Mouse (Mus musculus) MEL (cell line): ENCODE data around the gene Pacs1. TPM values are rescaled to one million over a fixed set of nuclear protein-coding genes. Genes with fewer than 3 reads are reported as not detected.
A peak's percentile ranks its signal among the peaks of the same experiment; 100 is the strongest.

Experiments
- DNase-seq: peaks from one replicate; pipeline ENCODE4 v3.0.0; 2011; ENCODE audit warnings: low read depth, low spot score
- H3K27ac ChIP-seq: 2 replicates; pipeline ENCODE4 v1.5.1; 2012; ENCODE audit warnings: low read depth, mild to moderate bottlenecking, control low read depth, low read length, moderate library complexity; ENCODE audit not compliant: control insufficient read depth
- H3K27me3 ChIP-seq, 2 experiments: fragments of 150-350 bp in 1 of 2; sonication (generic) in 1 of 2; 2 replicates each; pipeline ENCODE4 v1.6.1; 2012; ENCODE audit warnings: low read length in 2 of 2, mild to moderate bottlenecking in 2 of 2, improper control_type of control experiment in 1 of 2, moderate library complexity in 1 of 2; ENCODE audit not compliant: insufficient read depth in 2 of 2, control insufficient read depth in 1 of 2
- H3K36me3 ChIP-seq, 2 experiments: 2 replicates each; pipeline ENCODE4 v1.6.1; 2012 to 2014; ENCODE audit warnings: low read length in 2 of 2, improper control_type of control experiment in 1 of 2, inconsistent platforms in 1 of 2, mild to moderate bottlenecking in 1 of 2; ENCODE audit not compliant: insufficient read depth in 2 of 2, control insufficient read depth in 1 of 2
- H3K4me1 ChIP-seq, 2 experiments: fragments of 150-350 bp in 1 of 2; sonication (generic) in 1 of 2; 2 replicates each; pipeline ENCODE4 v1.6.1; 2012; ENCODE audit warnings: low read length in 2 of 2, improper control_type of control experiment in 1 of 2, mild to moderate bottlenecking in 1 of 2; ENCODE audit not compliant: insufficient read depth in 2 of 2, control insufficient read depth in 1 of 2
- H3K4me3 ChIP-seq, 2 experiments: fragments of 150-350 bp in 1 of 2; sonication (generic) in 1 of 2; 2 replicates each; pipeline ENCODE4 v1.5.1; 2012; ENCODE audit warnings: low read depth in 2 of 2, low read length in 2 of 2, mild to moderate bottlenecking in 2 of 2, moderate library complexity in 2 of 2, control low read depth in 1 of 2, improper control_type of control experiment in 1 of 2; ENCODE audit not compliant: control insufficient read depth in 1 of 2, insufficient read depth in 1 of 2
- H3K79me2 ChIP-seq: 2 replicates; pipeline ENCODE4 v1.6.1; 2012; ENCODE audit warnings: mild to moderate bottlenecking, low read length, moderate library complexity; ENCODE audit not compliant: control insufficient read depth, poor library complexity, insufficient read depth
- H3K9ac ChIP-seq: 2 replicates; pipeline ENCODE4 v1.6.1; 2012; ENCODE audit warnings: low read depth, mild to moderate bottlenecking, control low read depth, low read length, moderate library complexity; ENCODE audit not compliant: control insufficient read depth, poor library complexity, severe bottlenecking
- H3K9me3 ChIP-seq: fragments of 150-350 bp; sonication (generic); replicated peaks from 2 replicates; pipeline ENCODE4 v1.6.1; 2012; ENCODE audit warnings: mild to moderate bottlenecking, low read length, improper control_type of control experiment, moderate library complexity; ENCODE audit not compliant: insufficient read depth
- CHD2 ChIP-seq: IDR thresholded peaks from 2 replicates; pipeline ENCODE4 v1.6.1; 2011; ENCODE audit warnings: low read length, improper control_type of control experiment
- CTCF ChIP-seq, 3 experiments: IDR thresholded peaks in 2 of 3; conservative IDR thresholded peaks in 1 of 3; 2 replicates each; pipeline ENCODE4 v1.5.1; 2011 to 2012; ENCODE audit warnings: low read length in 3 of 3, low read depth in 2 of 3, mild to moderate bottlenecking in 2 of 3, improper control_type of control experiment in 1 of 3, inconsistent platforms in 1 of 3, mixed read lengths in 1 of 3, moderate library complexity in 1 of 3; ENCODE audit not compliant: control insufficient read depth in 1 of 3, insufficient read depth in 1 of 3, poor library complexity in 1 of 3, severe bottlenecking in 1 of 3
- E2F4 ChIP-seq: IDR thresholded peaks from 2 replicates; pipeline ENCODE4 v1.6.1; 2011; ENCODE audit warnings: low read depth, low read length, improper control_type of control experiment, borderline replicate concordance
- EP300 ChIP-seq, 2 experiments: IDR thresholded peaks; 2 replicates each; pipeline ENCODE4 v1.6.1; 2011; ENCODE audit warnings: improper control_type of control experiment in 2 of 2, low read length in 2 of 2, low read depth in 1 of 2, mild to moderate bottlenecking in 1 of 2
- ETS1 ChIP-seq: IDR thresholded peaks from 2 replicates; pipeline ENCODE4 v1.6.1; 2012; ENCODE audit warnings: low read depth, mild to moderate bottlenecking, inconsistent platforms, low read length, improper control_type of control experiment, moderate library complexity
- GABPA ChIP-seq: IDR thresholded peaks from 2 replicates; pipeline ENCODE4 v1.6.1; 2012; ENCODE audit warnings: low read depth, mild to moderate bottlenecking, inconsistent platforms, low read length, improper control_type of control experiment, moderate library complexity
- GATA1 ChIP-seq: IDR thresholded peaks from 2 replicates; pipeline ENCODE4 v1.6.1; 2011; ENCODE audit warnings: low read depth, low read length, improper control_type of control experiment
- HCFC1 ChIP-seq: IDR thresholded peaks from 2 replicates; pipeline ENCODE4 v1.6.1; 2012; ENCODE audit warnings: low read depth, mild to moderate bottlenecking, inconsistent platforms, low read length, improper control_type of control experiment, moderate library complexity
- JUND ChIP-seq: IDR thresholded peaks from 2 replicates; pipeline ENCODE4 v1.6.1; 2011; ENCODE audit warnings: low read depth, mild to moderate bottlenecking, improper control_type of control experiment, low read length
- KAT2A ChIP-seq: conservative IDR thresholded peaks from 2 replicates; pipeline ENCODE4 v1.6.1; 2012; ENCODE audit warnings: low read depth, low read length, improper control_type of control experiment, inconsistent platforms
- MAFK ChIP-seq: IDR thresholded peaks from 2 replicates; pipeline ENCODE4 v1.6.1; 2011; ENCODE audit warnings: low read depth, mild to moderate bottlenecking, low read length, improper control_type of control experiment, borderline replicate concordance
- MAX ChIP-seq: IDR thresholded peaks from 2 replicates; pipeline ENCODE4 v1.6.1; 2011; ENCODE audit warnings: low read length, improper control_type of control experiment
- MAZ ChIP-seq: IDR thresholded peaks from 2 replicates; pipeline ENCODE4 v1.6.1; 2012; ENCODE audit warnings: low read depth, mild to moderate bottlenecking, inconsistent platforms, low read length, improper control_type of control experiment
- MXI1 ChIP-seq: IDR thresholded peaks from 2 replicates; pipeline ENCODE4 v1.6.1; 2011; ENCODE audit warnings: mild to moderate bottlenecking, low read depth, low read length, improper control_type of control experiment
- MYC ChIP-seq: IDR thresholded peaks from 2 replicates; pipeline ENCODE4 v1.6.1; 2011; ENCODE audit warnings: low read depth, mild to moderate bottlenecking, low read length, improper control_type of control experiment, moderate library complexity
- NELFE ChIP-seq: IDR thresholded peaks from 2 replicates; pipeline ENCODE4 v1.6.1; 2011; ENCODE audit warnings: low read depth, low read length, improper control_type of control experiment
- NRF1 ChIP-seq: IDR thresholded peaks from 2 replicates; pipeline ENCODE4 v1.6.1; 2014; ENCODE audit warnings: low read depth, mild to moderate bottlenecking, inconsistent platforms, low read length, improper control_type of control experiment, moderate library complexity; ENCODE audit not compliant: poor library complexity, insufficient read depth, severe bottlenecking
- POLR2A ChIP-seq, 2 experiments: IDR thresholded peaks; 2 replicates each; pipeline ENCODE4 v1.6.1; 2011 to 2012; ENCODE audit warnings: low read length in 2 of 2, mild to moderate bottlenecking in 2 of 2, control low read depth in 1 of 2, improper control_type of control experiment in 1 of 2, low read depth in 1 of 2, moderate library complexity in 1 of 2; ENCODE audit not compliant: control insufficient read depth in 1 of 2, insufficient read depth in 1 of 2, poor library complexity in 1 of 2
- POLR2AphosphoS5 ChIP-seq: IDR thresholded peaks from 2 replicates; pipeline ENCODE4 v1.6.1; 2012; ENCODE audit warnings: low read depth, borderline replicate concordance, mild to moderate bottlenecking, inconsistent platforms, low read length, moderate library complexity, mixed read lengths
- RAD21 ChIP-seq: IDR thresholded peaks from 2 replicates; pipeline ENCODE4 v1.6.1; 2011; ENCODE audit warnings: mild to moderate bottlenecking, low read depth, low read length, improper control_type of control experiment
- SIN3A ChIP-seq: IDR thresholded peaks from 2 replicates; pipeline ENCODE4 v1.6.1; 2012; ENCODE audit warnings: low read length, improper control_type of control experiment, inconsistent platforms
- TAL1 ChIP-seq: IDR thresholded peaks from 2 replicates; pipeline ENCODE4 v1.6.1; 2012; ENCODE audit warnings: mild to moderate bottlenecking, inconsistent platforms, low read length, moderate library complexity, mixed read lengths
- TBP ChIP-seq: IDR thresholded peaks from 2 replicates; pipeline ENCODE4 v1.8.0; 2011; ENCODE audit warnings: low read depth, low read length, improper control_type of control experiment
- TCF12 ChIP-seq: IDR thresholded peaks from 2 replicates; pipeline ENCODE4 v1.6.1; 2014; ENCODE audit warnings: low read depth, mild to moderate bottlenecking, inconsistent platforms, low read length, improper control_type of control experiment, moderate library complexity
- UBTF ChIP-seq: IDR thresholded peaks from 2 replicates; pipeline ENCODE4 v1.6.1; 2012; ENCODE audit warnings: low read depth, mild to moderate bottlenecking, inconsistent platforms, low read length, improper control_type of control experiment, moderate library complexity, borderline replicate concordance; ENCODE audit not compliant: insufficient read depth
- USF2 ChIP-seq, 2 experiments: IDR thresholded peaks; 2 replicates each; pipeline ENCODE4 v1.6.1; 2011 to 2012; ENCODE audit warnings: improper control_type of control experiment in 2 of 2, low read length in 2 of 2, borderline replicate concordance in 1 of 2, inconsistent platforms in 1 of 2, low read depth in 1 of 2, mild to moderate bottlenecking in 1 of 2; ENCODE audit not compliant: insufficient read depth in 1 of 2
- ZKSCAN1 ChIP-seq: IDR thresholded peaks from 2 replicates; pipeline ENCODE4 v1.6.1; 2012; ENCODE audit warnings: low read depth, mild to moderate bottlenecking, inconsistent platforms, low read length, improper control_type of control experiment, moderate library complexity
- ZMIZ1 ChIP-seq: IDR thresholded peaks from 2 replicates; pipeline ENCODE4 v1.6.1; 2012; ENCODE audit warnings: low read depth, mild to moderate bottlenecking, inconsistent platforms, low read length, improper control_type of control experiment, moderate library complexity
- ZNF384 ChIP-seq: IDR thresholded peaks from 2 replicates; pipeline ENCODE4 v1.6.1; 2012; ENCODE audit warnings: low read depth, mild to moderate bottlenecking, inconsistent platforms, low read length, improper control_type of control experiment
- polyA plus RNA-seq, 2 experiments: library from polyadenylated mRNA; stranded (reverse) in 1 of 2; unstranded in 1 of 2; fragments of >175 nt in 1 of 2; fragments of >200 nt in 1 of 2; gene quantifications; 2 replicates each; pipeline versions ENCODE4 v1.2.1 to v1.2.4; 2012; ENCODE audit warnings: low replicate concordance in 2 of 2, low read depth in 1 of 2; ENCODE audit not compliant: insufficient read length in 2 of 2, insufficient read depth in 1 of 2, missing spikeins in 1 of 2
- total RNA-seq: library from RNA; depleted of rRNA; stranded (reverse); fragments of 300-350 nt; gene quantifications from 2 replicates; pipeline ENCODE4 v1.2.3, GENCODE M21; 2012

Pacs1 gene
- total and polyA plus RNA-seq, 3 experiments: 5.7 to 19.9 TPM; not detected in 1

GRCm38 (mm10) chr19:5089324-5089723 lies 183.6 kb downstream of the Pacs1 start:
- Histone ChIP-seq H3K9ac (peak overlapping the region; percentile 83), H3K79me2 (peaks cover 3% of the 10 kb centered on the region; the same call in 1 of the 2 replicates), H3K27ac (no peak overlapping the region), H3K4me3 (peak overlapping the region in 1 of 2 experiments; percentile 98; a peak in 2 of 4 replicates), H3K36me3 (no peaks in the 10 kb centered on the region; a peak in 1 of 4 replicates), H3K9me3 (no peaks in the 10 kb centered on the region), H3K4me1 (peaks cover 0 to 18% of the 10 kb centered on the region in 2 experiments; a peak in 1 of 4 replicates), H3K27me3 (peaks cover 5 to 13% of the 10 kb centered on the region in 2 experiments)
- no peak for DNase-seq
- TF ChIP-seq MAFK (no peak), MAX (no peak), NELFE (no peak), MXI1 (no peak), CHD2 (no peak), JUND (no peak), CTCF (IDR thresholded peaks at IDR 0.05 in 2 of 3, conservative IDR thresholded peaks at IDR 0.05 in 1 of 3; ENCODE audit: control insufficient read depth in 1 of 3, insufficient read depth in 1 of 3, low read depth in 2 of 3, low read length in 3 of 3, poor library complexity in 1 of 3, severe bottlenecking in 1 of 3) (no peak), RAD21 (no peak), ZNF384 (no peak), NRF1 (no peak)

GRCm38 (mm10) chr19:5087884-5088728 lies 184.8 kb downstream of the Pacs1 start, which contains the start of gene Yif1a:
Gene Yif1a (plus strand): TSS chr19:5088538.
- Histone ChIP-seq H3K27ac (peak within 1 kb of the TSS; percentile 62), H3K4me3 (peak within 1 kb of the TSS; percentile 98), H3K79me2 (peaks cover 3% of the 10 kb centered on the region; the same call in 1 of the 2 replicates), H3K4me1 (peaks cover 0 to 11% of the 10 kb centered on the region in 2 experiments; a peak in 1 of 4 replicates), H3K9me3 (no peaks in the 10 kb centered on the region), H3K27me3 (peaks cover 5 to 15% of the 10 kb centered on the region in 2 experiments), H3K9ac (peak within 1 kb of the TSS; percentile 83), H3K36me3 (no peaks in the 10 kb centered on the region; a peak in 1 of 4 replicates)
- peak; percentile 100 for DNase-seq
- peak; percentile 39 to 62 (median 59) for TF ChIP-seq CTCF (IDR thresholded peaks at IDR 0.05 in 2 of 3, conservative IDR thresholded peaks at IDR 0.05 in 1 of 3; ENCODE audit: control insufficient read depth in 1 of 3, insufficient read depth in 1 of 3, low read depth in 2 of 3, low read length in 3 of 3, poor library complexity in 1 of 3, severe bottlenecking in 1 of 3)
- TF ChIP-seq USF2 (IDR thresholded peaks at IDR 0.05; ENCODE audit: borderline replicate concordance in 1 of 2, insufficient read depth in 1 of 2, low read depth in 1 of 2, low read length in 2 of 2): no peak
- TF ChIP-seq ZMIZ1: peak; percentile 48; the same call in 1 of the 2 replicates
- no peak for TF ChIP-seq EP300 (IDR thresholded peaks at IDR 0.05; ENCODE audit: low read depth in 1 of 2, low read length in 2 of 2)
- TF ChIP-seq ZNF384: no peak
- no peak for TF ChIP-seq TAL1
- no peak for TF ChIP-seq TCF12
- peak; percentile 93 for TF ChIP-seq MAZ
- TF ChIP-seq POLR2A (IDR thresholded peaks at IDR 0.05; ENCODE audit: control insufficient read depth in 1 of 2, insufficient read depth in 1 of 2, low read depth in 1 of 2, low read length in 2 of 2, poor library complexity in 1 of 2): peak; percentile 79 to 87
- no peak for TF ChIP-seq MYC
- TF ChIP-seq SIN3A: peak; percentile 100
- TF ChIP-seq TBP: peak; percentile 63
- no peak; the same call in 1 of the 2 replicates for TF ChIP-seq ETS1
- peak; percentile 90 for TF ChIP-seq HCFC1
- TF ChIP-seq ZKSCAN1: no peak
- TF ChIP-seq GATA1: 0 out of 2 replicates have a peak, but pooled peaks have one; percentile 2
- no peak for TF ChIP-seq POLR2AphosphoS5
- no peak for TF ChIP-seq UBTF
- no peak for TF ChIP-seq MAFK
- TF ChIP-seq MXI1: peak; percentile 98
- TF ChIP-seq KAT2A: peak; percentile 73
- no peak for TF ChIP-seq GABPA
- no peak for TF ChIP-seq E2F4
